In genomic region chr16:32660095-32660494, GRCm38 (mm10) we compare ENCODE assay signal across 8 mouse cellular contexts. TPM values are rescaled to one million over a fixed set of nuclear protein-coding genes. Genes with fewer than 3 reads are reported as not detected.
A peak's percentile ranks its signal among the peaks of the same experiment; 100 is the strongest.
DNase-seq lines count a peak whose midpoint lies in the region; ATAC-seq and TF ChIP-seq lines count a peak whose summit lies in the region.

No protein-coding gene starts in this region.

- no peak for ATAC-seq in liver, postnatal 0 days
- no peak for ATAC-seq in megakaryocyte-erythroid progenitor cell, adult 5-6 weeks (replicated peaks; ENCODE audit: low FRiP score, low TSS enrichment, poor library complexity, severe bottlenecking)

- no peak overlapping the region for H3K9ac ChIP-seq in liver, postnatal 0 days (replicated peaks)

- TF ChIP-seq CTCF in liver, postnatal 0 days (IDR thresholded peaks at IDR 0.05; ENCODE audit: low read depth) = no peak

- DNase-seq in heart, embryonic 10.5 days (ENCODE audit: low spot score) = peak; percentile 69
- no peak for DNase-seq in heart, adult 18-20 months
- peak; percentile 14 for DNase-seq in ovary, postnatal 36 days (ENCODE audit: low spot score)
- no peak for DNase-seq in ovary, postnatal 10 days (ENCODE audit: low spot score)
- peak; percentile 14 for DNase-seq in liver, postnatal 0 days
- DNase-seq in thymus, postnatal 4 days = peak; percentile 73
- DNase-seq in spleen, postnatal 36 days (ENCODE audit: low spot score in 2 of 2) = no peak

- WGBS in heart, embryonic 10.5 days = 70% methylated on average over 1 of the region's 1 CpGs
- WGBS in liver, postnatal 0 days (ENCODE audit: insufficient replicate concordance) = 39% methylated on average over 1 of the region's 1 CpGs

- TF ChIP-seq EP300 in liver, postnatal 0 days (IDR thresholded peaks at IDR 0.05; ENCODE audit: low read depth) = no peak

- H3K9me3 ChIP-seq in heart, embryonic 10.5 days = no peaks in the 10 kb centered on the region
- H3K9me3 ChIP-seq in liver, postnatal 0 days (ENCODE audit: low read length) = no peaks in the 10 kb centered on the region

- peaks cover 8% of the 10 kb centered on the region; the same call in 1 of the 2 replicates for H3K36me3 ChIP-seq in heart, embryonic 10.5 days
- H3K36me3 ChIP-seq in liver, postnatal 0 days (replicated peaks; ENCODE audit: insufficient read depth, low read length) = no peaks in the 10 kb centered on the region

- H3K27ac ChIP-seq in heart, embryonic 10.5 days = no peak overlapping the region
- H3K27ac ChIP-seq in liver, postnatal 0 days (ENCODE audit: low read depth) = peak overlapping the region; percentile 31

- no peak overlapping the region for H3K4me3 ChIP-seq in heart, embryonic 10.5 days
- no peak overlapping the region for H3K4me3 ChIP-seq in liver, postnatal 0 days (ENCODE audit: low read depth, low read length)

- no peak overlapping the region for H3K4me2 ChIP-seq in liver, postnatal 0 days (ENCODE audit: low read depth, low read length)

- peaks cover 35% of the 10 kb centered on the region for H3K27me3 ChIP-seq in heart, embryonic 10.5 days (ENCODE audit: insufficient read depth, poor library complexity, severe bottlenecking)
- no peaks in the 10 kb centered on the region for H3K27me3 ChIP-seq in liver, postnatal 0 days (ENCODE audit: insufficient read depth, low read length)

- H3K4me1 ChIP-seq in heart, embryonic 10.5 days = peaks cover 81% of the 10 kb centered on the region
- H3K4me1 ChIP-seq in liver, postnatal 0 days (ENCODE audit: insufficient read depth) = peaks cover 71% of the 10 kb centered on the region

RNA-seq across cellular contexts. Expression of gene Tnk2, which starts 16.4 kb away (rescaled TPM):
- 6.5 and 9.2 TPM in 2 replicates for polyA plus RNA-seq in heart, embryonic 10.5 days (2016; fragmentation: Nextera tagmentation; extraction: Ambion mirVana)
- total RNA-seq in heart, adult 18-20 months (2021) = 10 to 100 TPM; 20.5 to 22.0 TPM
- polyA plus RNA-seq in liver, postnatal 0 days (2015; fragmentation: Nextera tagmentation; extraction: Ambion mirVana) = 2.9 and 3.5 TPM in 2 replicates
- total RNA-seq in megakaryocyte-erythroid progenitor cell, adult 5-6 weeks (2014; fragmentation: Nextera tagmentation) = 45.7 and 54.4 TPM in 2 replicates
- 27.7 and 28.6 TPM in 2 replicates for total RNA-seq in megakaryocyte-erythroid progenitor cell, adult 5-6 weeks (2017)

RNA-seq across cellular contexts. Expression of gene Tfrc, which starts 51.4 kb away (rescaled TPM):
- polyA plus RNA-seq in heart, embryonic 10.5 days (2016; fragmentation: Nextera tagmentation; extraction: Ambion mirVana) = 72.0 and 82.0 TPM in 2 replicates
- total RNA-seq in heart, adult 18-20 months (2021) = 10 to 100 TPM; 27.1 to 57.1 TPM
- 85.1 and 103 TPM in 2 replicates for polyA plus RNA-seq in liver, postnatal 0 days (2015; fragmentation: Nextera tagmentation; extraction: Ambion mirVana)
- total RNA-seq in megakaryocyte-erythroid progenitor cell, adult 5-6 weeks (2014; fragmentation: Nextera tagmentation) = 316 and 327 TPM in 2 replicates
- total RNA-seq in megakaryocyte-erythroid progenitor cell, adult 5-6 weeks (2017) = 261 and 333 TPM in 2 replicates

Comparison
In these comparisons a context has a peak if more than half of its experiments do, and no peak if none do; other contexts are left out.
1. DNase-seq: peak in heart, embryonic 10.5 days (single experiment), ovary, postnatal 36 days (single experiment), liver, postnatal 0 days (single experiment) and thymus, postnatal 4 days (single experiment); none in heart, adult 18-20 months (0 of 2), ovary, postnatal 10 days (single experiment) and spleen, postnatal 36 days (0 of 2).
2. RNA of gene Tfrc, which starts 51.4 kb away (total RNA-seq): 261 to 333 TPM in megakaryocyte-erythroid progenitor cell, adult 5-6 weeks; 27.1 to 57.1 TPM in heart, adult 18-20 months; every median in the first group is over 4 times any median in the second.